Mouse (Mus musculus) olfactory bulb, adult 2 months (tissue): ENCODE results near the gene Speg.

Source experiments
- CTCF ChIP-seq: fragments of 200-500 bp; IDR thresholded peaks from 2 replicates; pipeline ENCODE4 v1.5.1; 2012; ENCODE audit warnings: low read depth, mild to moderate bottlenecking, low read length, moderate library complexity; ENCODE audit not compliant: insufficient read depth
- POLR2A ChIP-seq: fragments of 200-500 bp; IDR thresholded peaks from 2 replicates; pipeline ENCODE4 v1.6.1; 2012; ENCODE audit warnings: mild to moderate bottlenecking, low read depth, low read length, moderate library complexity; ENCODE audit not compliant: insufficient read depth

GRCm38 (mm10) chr1:75331271-75331670, 43.8 kb upstream of the Speg start:
- TF ChIP-seq CTCF (no peak), POLR2A (no peak)
